Mouse (Mus musculus): ENCODE measurements around the gene Mymk. TPM values are rescaled to one million over a fixed set of nuclear protein-coding genes. Genes with fewer than 3 reads are reported as not detected.

Gene Mymk
- polyA plus RNA-seq, 1 experiment = 1,410 TPM

- H3K4me2 ChIP-seq (ENCODE audit: low read depth) = peak overlapping the region; percentile 58
- peaks cover 5% of the 10 kb centered on the region for H3K27me3 ChIP-seq (ENCODE audit: control insufficient read depth, insufficient read depth, insufficient read length)
- H3K79me2 ChIP-seq (ENCODE audit: control insufficient read depth, insufficient read depth) = no peaks in the 10 kb centered on the region
- H3K4me3 ChIP-seq = peak overlapping the region; percentile 35
- TF ChIP-seq USF1 (IDR thresholded peaks at IDR 0.05; ENCODE audit: low read depth) = no peak
- H3ac ChIP-seq (ENCODE audit: control insufficient read depth, insufficient read length) = no peak overlapping the region
- H3K36me3 ChIP-seq (ENCODE audit: control insufficient read depth, insufficient read depth) = no peaks in the 10 kb centered on the region
Measured at GRCm38 (mm10) chr2:27026332-27026731, 45.6 kb downstream of the Mymk start.

- Histone ChIP-seq H3ac (ENCODE audit: control insufficient read depth, insufficient read length) (no peak overlapping the region), H3K4me3 (peak overlapping the region; percentile 35), H3K4me2 (ENCODE audit: low read depth) (peak overlapping the region; percentile 58), H3K36me3 (ENCODE audit: control insufficient read depth, insufficient read depth) (no peaks in the 10 kb centered on the region), H3K27me3 (ENCODE audit: control insufficient read depth, insufficient read depth, insufficient read length) (peaks cover 5% of the 10 kb centered on the region), H3K79me2 (ENCODE audit: control insufficient read depth, insufficient read depth) (no peaks in the 10 kb centered on the region)
- no peak for TF ChIP-seq SRF (IDR thresholded peaks at IDR 0.05; ENCODE audit: control insufficient read depth, insufficient read length, low read depth)
- TF ChIP-seq MYOD1 (IDR thresholded peaks at IDR 0.05; ENCODE audit: control insufficient read depth in 1 of 3, insufficient read length in 2 of 3, low read depth in 2 of 3) = no peak
- TF ChIP-seq MYOG (IDR thresholded peaks at IDR 0.05; ENCODE audit: control insufficient read depth in 1 of 3, insufficient read depth in 1 of 3, insufficient read length in 2 of 3, low read depth in 2 of 3) = no peak
- no peak for TF ChIP-seq REST (IDR thresholded peaks at IDR 0.05; ENCODE audit: insufficient read depth, insufficient read length)
- TF ChIP-seq TCF3 (IDR thresholded peaks at IDR 0.05; ENCODE audit: insufficient read length, low read depth) = no peak
- TF ChIP-seq MAX (IDR thresholded peaks at IDR 0.05; ENCODE audit: low read depth) = no peak
- TF ChIP-seq USF1 (IDR thresholded peaks at IDR 0.05; ENCODE audit: low read depth) = no peak
- TF ChIP-seq CEBPB (IDR thresholded peaks at IDR 0.05; ENCODE audit: insufficient read depth, poor library complexity, severe bottlenecking) = no peak
- TF ChIP-seq POLR2A (IDR thresholded peaks at IDR 0.05; ENCODE audit: insufficient read length, low read depth) = no peak
- no peak for TF ChIP-seq TCF12 (IDR thresholded peaks at IDR 0.05; ENCODE audit: insufficient read depth, poor library complexity, severe bottlenecking)
- no peak for TF ChIP-seq E2F4 (IDR thresholded peaks at IDR 0.05; ENCODE audit: insufficient read depth)
- TF ChIP-seq POLR2AphosphoS2 (IDR thresholded peaks at IDR 0.05; ENCODE audit: insufficient read length, low read depth) = no peak
Measured at GRCm38 (mm10) chr2:27025545-27025944, 46.4 kb downstream of the Mymk start.

- Histone ChIP-seq H3K79me2 (ENCODE audit: control insufficient read depth, insufficient read depth) (no peaks in the 10 kb centered on the region), H3K4me3 (no peak overlapping the region), H3K27me3 (ENCODE audit: control insufficient read depth, insufficient read depth, insufficient read length) (peaks cover 5% of the 10 kb centered on the region), H3K4me2 (ENCODE audit: low read depth) (no peak overlapping the region), H3K36me3 (ENCODE audit: control insufficient read depth, insufficient read depth) (no peaks in the 10 kb centered on the region), H3ac (ENCODE audit: control insufficient read depth, insufficient read length) (no peak overlapping the region)
- TF ChIP-seq POLR2AphosphoS2 (IDR thresholded peaks at IDR 0.05; ENCODE audit: insufficient read length, low read depth) (peak; percentile 64), E2F4 (IDR thresholded peaks at IDR 0.05; ENCODE audit: insufficient read depth) (no peak), TCF12 (IDR thresholded peaks at IDR 0.05; ENCODE audit: insufficient read depth, poor library complexity, severe bottlenecking) (no peak), MYOD1 (IDR thresholded peaks at IDR 0.05; ENCODE audit: control insufficient read depth in 1 of 3, insufficient read length in 2 of 3, low read depth in 2 of 3) (no peak)
Measured at GRCm38 (mm10) chr2:27024136-27024535, 47.8 kb downstream of the Mymk start.

- H3K27me3 ChIP-seq (ENCODE audit: control insufficient read depth, insufficient read depth, insufficient read length) = peaks cover 5% of the 10 kb centered on the region
- no peak overlapping the region for H3K4me3 ChIP-seq
- no peaks in the 10 kb centered on the region for H3K79me2 ChIP-seq (ENCODE audit: control insufficient read depth, insufficient read depth)
- no peak overlapping the region for H3ac ChIP-seq (ENCODE audit: control insufficient read depth, insufficient read length)
- no peak overlapping the region for H3K4me2 ChIP-seq (ENCODE audit: low read depth)
- H3K36me3 ChIP-seq (ENCODE audit: control insufficient read depth, insufficient read depth) = no peaks in the 10 kb centered on the region
- TF ChIP-seq POLR2AphosphoS2 (IDR thresholded peaks at IDR 0.05; ENCODE audit: insufficient read length, low read depth) = peak; percentile 77
- no peak for TF ChIP-seq SRF (IDR thresholded peaks at IDR 0.05; ENCODE audit: control insufficient read depth, insufficient read length, low read depth)
- TF ChIP-seq POLR2A (IDR thresholded peaks at IDR 0.05; ENCODE audit: insufficient read length, low read depth) = peak; percentile 46
Measured at GRCm38 (mm10) chr2:27022612-27023011, 49.4 kb downstream of the Mymk start.

- Histone ChIP-seq H3K27me3 (ENCODE audit: control insufficient read depth, insufficient read depth, insufficient read length) (peaks cover 5% of the 10 kb centered on the region), H3ac (ENCODE audit: control insufficient read depth, insufficient read length) (no peak overlapping the region), H3K4me2 (ENCODE audit: low read depth) (no peak overlapping the region), H3K79me2 (ENCODE audit: control insufficient read depth, insufficient read depth) (no peaks in the 10 kb centered on the region), H3K36me3 (ENCODE audit: control insufficient read depth, insufficient read depth) (peaks cover under 1% of the 10 kb centered on the region), H3K4me3 (no peak overlapping the region)
- TF ChIP-seq POLR2AphosphoS2 (IDR thresholded peaks at IDR 0.05; ENCODE audit: insufficient read length, low read depth) (peak; percentile 34), TCF3 (IDR thresholded peaks at IDR 0.05; ENCODE audit: insufficient read length, low read depth) (no peak), MAX (IDR thresholded peaks at IDR 0.05; ENCODE audit: low read depth) (no peak)
Measured at GRCm38 (mm10) chr2:27021103-27021502, 50.9 kb downstream of the Mymk start.

- H3K4me2 ChIP-seq (ENCODE audit: low read depth) = no peak overlapping the region
- peaks cover 7% of the 10 kb centered on the region for H3K36me3 ChIP-seq (ENCODE audit: control insufficient read depth, insufficient read depth)
- no peak overlapping the region for H3K4me3 ChIP-seq
- peak; percentile 73 for TF ChIP-seq POLR2AphosphoS2 (IDR thresholded peaks at IDR 0.05; ENCODE audit: insufficient read length, low read depth)
- peak; percentile 12 for TF ChIP-seq POLR2A (IDR thresholded peaks at IDR 0.05; ENCODE audit: insufficient read length, low read depth)
- no peak for TF ChIP-seq TCF12 (IDR thresholded peaks at IDR 0.05; ENCODE audit: insufficient read depth, poor library complexity, severe bottlenecking)
- H3ac ChIP-seq (ENCODE audit: control insufficient read depth, insufficient read length) = no peak overlapping the region
- no peaks in the 10 kb centered on the region for H3K79me2 ChIP-seq (ENCODE audit: control insufficient read depth, insufficient read depth)
- H3K27me3 ChIP-seq (ENCODE audit: control insufficient read depth, insufficient read depth, insufficient read length) = peaks cover 1% of the 10 kb centered on the region
Measured at GRCm38 (mm10) chr2:27019530-27019929, 52.4 kb downstream of the Mymk start.
